Mouse (Mus musculus): ENCODE data around the gene St7. TPM values are rescaled to one million over a fixed set of nuclear protein-coding genes. Genes with fewer than 3 reads are reported as not detected.
A peak's percentile ranks its signal among the peaks of the same experiment; 100 is the strongest.

The St7 gene
- polyA plus RNA-seq, 2 experiments from 2014 or later, result 1.5 to 2.6 TPM

GRCm38 (mm10) chr6:17720022-17720421 lies 27.3 kb downstream of the St7 start:
- ATAC-seq, result no peak

GRCm38 (mm10) chr6:17721706-17722105 lies 29.0 kb downstream of the St7 start:
- ATAC-seq, result no peak

GRCm38 (mm10) chr6:17725841-17726460 lies 33.2 kb downstream of the St7 start:
- peak; percentile 90 for ATAC-seq

GRCm38 (mm10) chr6:17727241-17727640 lies 34.5 kb downstream of the St7 start:
- ATAC-seq, result no peak

- ATAC-seq, result no peak
These were observed 35.4 kb downstream of the St7 start for GRCm38 (mm10) chr6:17727891-17728790.

GRCm38 (mm10) chr6:17730122-17730521 lies 37.4 kb downstream of the St7 start:
- ATAC-seq, result no peak

- ATAC-seq, result peak; percentile 53
These were observed 39.0 kb downstream of the St7 start for GRCm38 (mm10) chr6:17731694-17732093.

GRCm38 (mm10) chr6:17733951-17734411 lies 41.2 kb downstream of the St7 start:
- ATAC-seq, result no peak

- ATAC-seq, result peak; percentile 77
These were observed 44.7 kb downstream of the St7 start for GRCm38 (mm10) chr6:17737262-17737948.

- no peak for ATAC-seq
These were observed 47.4 kb downstream of the St7 start for GRCm38 (mm10) chr6:17740128-17740527.

GRCm38 (mm10) chr6:17741639-17742038 lies 48.9 kb downstream of the St7 start:
- no peak for ATAC-seq

- ATAC-seq, result no peak
These were observed 49.5 kb downstream of the St7 start for GRCm38 (mm10) chr6:17742209-17742608.

- peak; percentile 52 for ATAC-seq
These were observed 50.6 kb downstream of the St7 start for GRCm38 (mm10) chr6:17743325-17743724.

- no peak for ATAC-seq
These were observed 55.0 kb downstream of the St7 start for GRCm38 (mm10) chr6:17747724-17748123.

GRCm38 (mm10) chr6:17748866-17749582 lies 56.3 kb downstream of the St7 start:
- ATAC-seq, result peak; percentile 98

GRCm38 (mm10) chr6:17749596-17749995 lies 56.9 kb downstream of the St7 start:
- no peak for ATAC-seq

- ATAC-seq, result no peak
These were observed 57.4 kb downstream of the St7 start for GRCm38 (mm10) chr6:17750041-17750660.

GRCm38 (mm10) chr6:17750957-17751356 lies 58.2 kb downstream of the St7 start:
- ATAC-seq, result no peak

GRCm38 (mm10) chr6:17755902-17756301 lies 63.2 kb downstream of the St7 start:
- no peak for ATAC-seq

- no peak for ATAC-seq
These were observed 65.8 kb downstream of the St7 start for GRCm38 (mm10) chr6:17758568-17758967.

- no peak for ATAC-seq
These were observed 71.4 kb downstream of the St7 start for GRCm38 (mm10) chr6:17763963-17764659.

GRCm38 (mm10) chr6:17764660-17764998 lies 71.9 kb downstream of the St7 start:
- ATAC-seq, result no peak

Measured in CD4-positive, CD25-positive, alpha-beta regulatory T cell, adult 4 months (primary cell).